Mouse (Mus musculus) left cerebral cortex, postnatal 10 days (tissue): ENCODE measurements at regions not wholly inside any gene's neighbourhood (a gene's known extent, or its start where the extent isn't known, plus 50 kb on each side); places are given as distances from the start of the nearest gene placed in this dataset.

Experiments used
- DNase-seq, 2 experiments: peaks; one replicate each; pipeline ENCODE4 v3.0.0; 2021 to 2022; ENCODE audit warnings: low spot score in 2 of 2, mixed read lengths in 1 of 2; ENCODE audit errors: extremely low spot score in 1 of 2
- intact Hi-C: fragments of 180-260 bp; cut with DNase I; formaldehyde crosslinking; loops from one replicate; pipeline ENCODE4 v1.15.1; 2025

GRCm38 (mm10) chr15:93832956-93833355 is 237.3 kb upstream of the Prickle1 start:
- DNase-seq, result peak in 1 of 2 experiments; percentile 23
- intact Hi-C loops, result loop anchor here (5.0 to 10.0 kb wide), 2 partner anchors 131 to 238 kb away; partner anchors contain the start of gene Prickle1

GRCm38 (mm10) chr15:93832431-93832936 is 236.8 kb upstream of the Prickle1 start:
- intact Hi-C loops, result loop anchor here (5.0 to 10.0 kb wide), 2 partner anchors 130 to 238 kb away; partner anchors contain the start of gene Prickle1

GRCm38 (mm10) chr15:93831148-93831547 is 235.5 kb upstream of the Prickle1 start:
- peak; percentile 32 to 47 for DNase-seq
- intact Hi-C loops, result loop anchor here (5.0 to 10.0 kb wide), 2 partner anchors 129 to 236 kb away; partner anchors contain the start of gene Prickle1

More at GRCm38 (mm10) chr15:93832431-93832936, 236.8 kb upstream of the Prickle1 start:
- DNase-seq, result peak; percentile 68 to 71

DNA sequence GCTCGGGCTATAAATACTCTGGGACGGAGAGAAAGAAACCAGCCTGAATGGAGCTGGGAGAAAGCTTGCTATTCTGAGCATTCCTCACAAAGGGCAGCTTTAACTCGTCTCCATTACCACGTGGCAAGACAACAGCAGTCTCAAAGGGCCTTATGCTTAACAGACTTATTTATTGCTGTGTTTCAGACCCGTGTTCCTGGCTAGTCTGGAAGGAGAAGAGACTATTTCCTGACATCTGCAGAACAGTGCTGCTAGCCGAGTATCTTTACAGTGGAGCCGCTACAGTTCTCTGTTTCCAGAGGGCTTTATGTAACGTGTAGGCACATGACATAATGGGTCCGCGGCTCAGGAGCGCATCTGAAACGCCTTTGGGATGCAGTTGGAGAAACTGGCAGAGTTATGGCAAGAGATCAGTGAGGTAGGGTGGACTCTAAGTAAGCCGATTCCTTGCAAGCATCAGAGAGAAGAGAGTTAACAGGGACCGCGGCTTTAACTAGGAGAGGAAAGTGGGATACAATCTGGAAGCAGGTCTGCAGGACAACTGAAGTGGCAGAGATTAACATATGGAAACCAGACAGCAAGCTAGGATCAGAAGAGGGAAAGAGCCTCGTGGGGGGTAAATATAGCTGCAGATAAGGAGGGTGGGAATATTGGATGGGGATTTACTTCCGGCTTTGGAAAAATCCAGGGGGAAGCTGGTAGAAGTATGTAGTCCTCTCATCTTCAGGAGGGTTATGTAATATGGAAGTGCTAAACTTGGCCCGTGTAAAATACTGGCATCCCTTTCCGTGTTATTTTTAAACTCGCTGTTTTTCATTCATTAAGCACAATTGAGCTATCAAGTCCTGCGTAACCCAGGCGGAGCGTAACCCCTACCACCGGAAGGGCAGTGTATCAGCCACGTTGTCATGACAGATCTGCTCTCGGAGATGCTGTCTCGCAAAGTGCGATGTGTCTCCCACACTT is 229.3 kb upstream of the Prickle1 start:
- intact Hi-C loops, result no loop called here
- DNase-seq, result peak in 1 of 2 experiments; percentile 27

- intact Hi-C loops, result no loop called here
- DNase-seq, result no peak
Measured at GRCm38 (mm10) chr15:93821236-93821635, 225.5 kb upstream of the Prickle1 start.

GRCm38 (mm10) chr15:93812011-93812410 is 216.3 kb upstream of the Prickle1 start:
- DNase-seq, result no peak
- intact Hi-C loops, result no loop called here

- DNase-seq, result no peak
- intact Hi-C loops, result loop anchor here (10.0 kb wide), 1 partner anchor 157 kb away; no protein-coding TSS in a partner anchor
Measured at GRCm38 (mm10) chr15:93807993-93808392, 212.3 kb upstream of the Prickle1 start.

DNA sequence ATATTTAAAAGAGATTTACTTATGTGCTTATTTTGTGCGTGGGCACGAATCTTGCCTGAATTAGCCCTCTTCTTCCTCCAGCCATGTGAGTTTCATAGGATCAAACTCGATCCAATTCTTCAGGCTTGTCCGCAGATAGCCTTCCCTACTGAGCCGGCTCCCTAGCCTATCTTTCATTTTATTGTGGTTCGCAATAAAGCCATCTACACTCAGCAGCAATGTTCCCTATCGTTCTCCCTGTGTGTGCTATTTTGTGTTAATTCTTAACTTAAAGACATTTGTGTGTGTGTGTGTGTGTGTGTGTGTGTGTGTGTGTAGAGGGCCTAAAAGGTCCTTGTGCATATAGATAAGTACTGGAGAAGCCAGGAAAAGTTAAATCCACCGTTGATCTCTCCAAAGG is 211.8 kb upstream of the Prickle1 start:
- DNase-seq, result no peak
- intact Hi-C loops, result loop anchor here (10.0 kb wide), 1 partner anchor 157 kb away; no protein-coding TSS in a partner anchor

DNA sequence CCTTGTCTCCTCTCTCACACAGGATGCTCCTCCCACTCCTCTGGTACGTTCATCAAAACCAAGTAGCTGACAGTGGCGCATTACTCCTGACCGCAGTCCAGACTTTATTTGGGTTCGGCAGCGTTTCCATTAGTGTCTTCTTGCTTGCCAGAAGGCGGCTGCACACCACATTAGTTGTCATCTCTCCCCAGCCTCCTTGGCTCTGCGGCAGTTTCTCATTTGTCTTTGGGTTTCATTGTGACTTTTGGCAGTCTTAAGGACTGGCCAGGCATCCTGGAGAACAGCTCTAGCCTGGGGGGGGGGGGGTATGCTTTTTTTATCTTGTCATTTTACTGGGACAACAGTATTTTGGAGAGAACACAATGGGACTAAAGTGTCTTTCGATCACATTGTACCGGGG is 209.0 kb upstream of the Prickle1 start:
- DNase-seq, result no peak
- intact Hi-C loops, result loop anchor here (10.0 kb wide), 1 partner anchor 160 kb away; no protein-coding TSS in a partner anchor

DNA sequence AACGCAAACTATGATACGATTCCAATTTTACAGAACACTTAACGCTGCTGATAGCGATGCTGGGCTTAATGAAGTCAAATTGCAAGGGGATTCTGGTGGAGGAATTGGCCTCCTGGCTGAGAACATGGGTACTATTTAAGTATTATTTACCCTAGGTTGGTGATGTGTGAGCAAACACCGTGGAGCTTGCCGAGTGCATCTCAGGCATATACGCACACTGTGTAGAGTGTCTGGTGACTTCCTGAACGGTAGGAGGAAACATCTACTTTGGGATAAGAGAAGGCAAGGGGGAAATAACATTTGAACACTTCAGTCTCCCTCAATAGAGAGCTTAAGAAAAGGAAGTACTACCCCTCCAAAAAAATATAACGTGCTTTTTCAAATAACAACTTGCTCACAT is 194.8 kb upstream of the Prickle1 start:
- no peak for DNase-seq
- intact Hi-C loops, result no loop called here

DNA sequence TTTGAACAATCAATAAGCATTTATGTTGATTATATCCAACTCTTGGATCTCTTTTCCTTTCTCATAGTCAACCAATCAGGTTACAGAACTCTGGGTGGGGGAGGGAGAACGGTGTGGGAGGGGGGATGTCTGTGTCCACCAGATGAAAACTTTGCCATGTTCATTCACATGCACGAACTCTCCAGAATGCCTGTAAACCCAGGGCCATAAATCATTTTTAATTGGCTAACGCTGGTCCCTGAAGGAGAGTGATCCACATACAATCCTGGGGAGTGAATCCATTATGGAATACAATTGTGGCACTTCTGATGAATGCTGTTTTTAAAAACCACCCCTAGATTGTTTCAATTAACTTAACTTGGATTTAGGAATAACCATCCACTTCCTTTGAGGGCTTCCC is 194.1 kb upstream of the Prickle1 start:
- no peak for DNase-seq
- intact Hi-C loops, result no loop called here

- intact Hi-C loops, result no loop called here
- no peak for DNase-seq
Measured at GRCm38 (mm10) chr15:93787361-93787760, 191.7 kb upstream of the Prickle1 start.

GRCm38 (mm10) chr15:93785846-93786412 is 190.2 kb upstream of the Prickle1 start:
- intact Hi-C loops, result no loop called here
- DNase-seq, result no peak

GRCm38 (mm10) chr15:93783736-93784135 is 188.0 kb upstream of the Prickle1 start:
- no peak for DNase-seq
- intact Hi-C loops, result no loop called here

GRCm38 (mm10) chr15:93775199-93775745 is 179.6 kb upstream of the Prickle1 start:
- no peak for DNase-seq
- intact Hi-C loops, result no loop called here

DNA sequence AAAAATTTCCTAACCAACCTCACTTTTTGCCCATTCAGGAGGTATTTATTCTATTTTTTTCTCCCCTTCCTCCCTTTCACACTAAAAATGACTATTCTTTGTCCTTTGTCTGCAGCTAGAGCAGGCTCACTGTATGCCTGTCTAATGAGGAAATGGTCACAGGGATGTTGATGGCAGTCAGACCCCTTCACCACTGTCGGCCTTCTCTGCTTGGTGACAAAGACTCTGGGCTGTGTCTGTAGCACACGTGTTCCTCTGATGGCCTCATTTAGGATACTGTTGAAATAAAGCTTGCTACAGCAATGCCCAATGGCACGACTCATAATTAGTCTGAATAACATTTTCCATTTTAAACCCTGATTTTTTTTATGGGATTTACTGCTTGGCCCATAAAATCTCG is 178.6 kb upstream of the Prickle1 start:
- intact Hi-C loops, result no loop called here
- DNase-seq, result no peak

GRCm38 (mm10) chr15:93766981-93767380 is 171.3 kb upstream of the Prickle1 start:
- intact Hi-C loops, result no loop called here

GRCm38 (mm10) chr15:93763047-93763446 is 167.4 kb upstream of the Prickle1 start:
- no peak for DNase-seq
- intact Hi-C loops, result no loop called here

More at GRCm38 (mm10) chr15:93766981-93767380, 171.3 kb upstream of the Prickle1 start:
- DNase-seq, result no peak

DNA sequence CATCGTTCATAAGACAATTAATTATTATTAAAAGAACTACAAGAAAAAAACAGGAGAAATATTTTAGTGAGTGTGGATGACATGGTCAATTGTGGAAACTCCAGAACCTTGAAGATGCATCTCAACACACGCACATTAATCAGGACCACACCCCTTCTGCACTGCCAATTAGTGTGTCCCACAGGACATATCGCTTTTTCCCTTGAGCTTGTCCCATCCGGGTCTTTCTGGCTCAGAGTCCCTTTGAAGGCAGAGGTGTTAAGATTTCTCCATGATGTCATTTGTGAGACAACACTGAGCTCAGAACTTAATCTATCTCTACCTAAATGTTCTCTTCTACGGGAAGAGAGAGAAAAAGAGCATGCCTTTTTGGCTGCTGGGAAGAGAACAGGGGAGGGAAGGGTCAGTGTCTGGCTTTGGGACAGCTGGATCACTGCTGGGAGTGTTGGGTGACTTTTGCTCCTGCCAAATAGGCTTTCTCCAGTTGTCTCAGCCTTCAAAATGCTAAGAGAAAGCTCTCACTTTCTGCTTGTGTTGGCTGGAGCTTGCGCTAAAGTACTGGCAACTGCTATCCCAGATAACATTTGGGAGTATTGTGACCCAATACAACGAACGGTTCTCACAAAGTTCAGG is 162.6 kb upstream of the Prickle1 start:
- no peak for DNase-seq
- intact Hi-C loops, result no loop called here
